Comparison of ENCODE assay signal across 10 mouse cellular contexts in the genomic region with DNA sequence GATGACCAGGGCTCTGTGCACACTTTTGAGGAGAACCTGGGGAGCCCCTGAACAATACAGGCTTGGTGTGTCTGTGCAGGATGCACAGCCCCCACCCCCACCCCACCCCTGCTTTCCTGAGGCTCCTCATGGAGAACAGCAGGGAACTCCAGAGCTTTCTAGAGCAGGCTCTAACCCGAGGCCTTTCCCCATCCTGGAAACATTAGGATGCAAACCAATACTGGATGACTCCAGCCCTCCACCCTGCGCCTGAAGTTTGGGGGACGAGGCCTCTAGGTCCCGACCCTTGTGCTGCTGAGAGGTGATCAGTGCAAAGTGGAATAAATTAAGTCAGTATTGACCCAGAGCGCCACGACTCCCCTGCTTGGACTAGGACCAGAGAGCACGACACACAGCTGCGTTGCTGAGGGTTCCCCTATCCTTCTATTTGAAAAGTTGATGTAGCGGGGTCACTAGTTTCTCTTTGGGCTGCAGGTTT. TPM values are rescaled to one million over a fixed set of nuclear protein-coding genes. Genes with fewer than 3 reads are reported as not detected.
DNase-seq lines count a peak whose midpoint lies in the region; ATAC-seq lines count a peak whose summit lies in the region.
"Had no signal": no experiment of that assay in that cellular context is flagged by ENCODE, and none has a peak within 500 bp of the region (broad histone marks: within the 10 kb centered on the region; RNA-seq: fewer than 3 reads in every experiment).

No protein-coding gene starts in this region.

- no peak overlapping the region for H3K27ac ChIP-seq in kidney, embryonic 14.5 days (ENCODE audit: low read depth, low read length)
- no peak overlapping the region for H3K27ac ChIP-seq in embryonic facial prominence, embryonic 10.5 days (replicated peaks)
- H3K27ac ChIP-seq in hindbrain, embryonic 16.5 days (ENCODE audit: low read depth, low read length): no peak overlapping the region
- H3K27ac ChIP-seq in midbrain, embryonic 13.5 days: no peak overlapping the region

- intact Hi-C loops in left cerebral cortex, postnatal 10 days (cut with DNase I): no loop called here

- ATAC-seq in kidney, embryonic 14.5 days (ENCODE audit: low FRiP score, low TSS enrichment): no peak
- no peak for ATAC-seq in hindbrain, embryonic 16.5 days
- no peak for ATAC-seq in midbrain, embryonic 13.5 days

- DNase-seq in kidney, postnatal 10 days: no peak
- no peak for DNase-seq in embryonic facial prominence, embryonic 10.5 days (ENCODE audit: low spot score)
- no peak for DNase-seq in thymus, adult 18-20 months
- DNase-seq in left cerebral cortex, postnatal 10 days (ENCODE audit: extremely low spot score in 1 of 2, low spot score in 2 of 2): no peak
- DNase-seq in right cerebral cortex, postnatal 14 days: no peak
- DNase-seq: lung, postnatal 14 days; right cerebral cortex, postnatal 4 days had no signal

- H3K27me3 ChIP-seq in kidney, embryonic 14.5 days (ENCODE audit: control insufficient read depth, insufficient read depth, low read length): peaks cover 100% of the 10 kb centered on the region
- peaks cover 100% of the 10 kb centered on the region for H3K27me3 ChIP-seq in embryonic facial prominence, embryonic 10.5 days (replicated peaks; ENCODE audit: low read depth, poor library complexity, severe bottlenecking)
- peaks cover 43% of the 10 kb centered on the region for H3K27me3 ChIP-seq in hindbrain, embryonic 16.5 days (replicated peaks; ENCODE audit: control insufficient read depth, insufficient read depth, low read length)
- peaks cover 100% of the 10 kb centered on the region for H3K27me3 ChIP-seq in midbrain, embryonic 13.5 days

- WGBS in kidney, embryonic 14.5 days: 10% methylated on average over 9 of the region's 9 CpGs
- WGBS in embryonic facial prominence, embryonic 10.5 days: 4% methylated on average over 9 of the region's 9 CpGs
- 6% methylated on average over 9 of the region's 9 CpGs for WGBS in hindbrain, embryonic 16.5 days
- 6% methylated on average over 9 of the region's 9 CpGs for WGBS in midbrain, embryonic 13.5 days

- no peak overlapping the region for H3K9ac ChIP-seq in kidney, embryonic 14.5 days (ENCODE audit: low read depth, low read length)
- H3K9ac ChIP-seq in hindbrain, embryonic 16.5 days (ENCODE audit: low read depth, low read length): no peak overlapping the region
- 0 out of 2 replicates have a peak overlapping the region, but pooled peaks have one; percentile 20 for H3K9ac ChIP-seq in midbrain, embryonic 13.5 days (replicated peaks)

- H3K36me3 ChIP-seq in kidney, embryonic 14.5 days (ENCODE audit: control insufficient read depth, insufficient read depth, low read length): no peaks in the 10 kb centered on the region
- H3K36me3 ChIP-seq in embryonic facial prominence, embryonic 10.5 days (replicated peaks): no peaks in the 10 kb centered on the region
- no peaks in the 10 kb centered on the region for H3K36me3 ChIP-seq in hindbrain, embryonic 16.5 days (ENCODE audit: control insufficient read depth, insufficient read depth, low read length)
- H3K36me3 ChIP-seq in midbrain, embryonic 13.5 days: no peaks in the 10 kb centered on the region

- H3K4me3 ChIP-seq in kidney, embryonic 14.5 days (ENCODE audit: low read length): peak overlapping the region; percentile 41
- peak overlapping the region; percentile 50 for H3K4me3 ChIP-seq in embryonic facial prominence, embryonic 10.5 days
- peak overlapping the region; percentile 15 for H3K4me3 ChIP-seq in hindbrain, embryonic 16.5 days (ENCODE audit: low read length)
- peak overlapping the region; percentile 44 for H3K4me3 ChIP-seq in midbrain, embryonic 13.5 days (replicated peaks)

- H3K4me2 ChIP-seq in kidney, embryonic 14.5 days (replicated peaks; ENCODE audit: low read depth, low read length): peak overlapping the region; percentile 74
- H3K4me2 ChIP-seq in hindbrain, embryonic 16.5 days (ENCODE audit: low read length): peak overlapping the region; percentile 46
- peak overlapping the region; percentile 33 for H3K4me2 ChIP-seq in midbrain, embryonic 13.5 days (replicated peaks)

- H3K9me3 ChIP-seq in kidney, embryonic 14.5 days (ENCODE audit: control insufficient read depth, low read length): no peaks in the 10 kb centered on the region
- no peaks in the 10 kb centered on the region for H3K9me3 ChIP-seq in embryonic facial prominence, embryonic 10.5 days
- H3K9me3 ChIP-seq in hindbrain, embryonic 16.5 days (ENCODE audit: control insufficient read depth, low read length): no peaks in the 10 kb centered on the region
- H3K9me3 ChIP-seq in midbrain, embryonic 13.5 days: no peaks in the 10 kb centered on the region

- H3K4me1 ChIP-seq in kidney, embryonic 14.5 days (ENCODE audit: control insufficient read depth, insufficient read depth, low read length): peaks cover 23% of the 10 kb centered on the region; the same call in 1 of the 2 replicates
- H3K4me1 ChIP-seq in embryonic facial prominence, embryonic 10.5 days: peaks cover 92% of the 10 kb centered on the region
- peaks cover 38% of the 10 kb centered on the region for H3K4me1 ChIP-seq in hindbrain, embryonic 16.5 days (ENCODE audit: control insufficient read depth, insufficient read depth, low read depth, low read length)
- peaks cover 78% of the 10 kb centered on the region for H3K4me1 ChIP-seq in midbrain, embryonic 13.5 days (replicated peaks)

RNA-seq across cellular contexts. Expression of a gene that starts 4.4 kb away (rescaled TPM):
- polyA plus RNA-seq in kidney, embryonic 14.5 days (2014; fragmentation: Nextera tagmentation; extraction: Ambion mirVana): 0.10 and 0.18 TPM in 2 replicates
- 8.7 and 11.1 TPM in 2 replicates for polyA plus RNA-seq in embryonic facial prominence, embryonic 10.5 days (2016; fragmentation: Nextera tagmentation; extraction: Ambion mirVana)
- polyA plus RNA-seq in hindbrain, embryonic 16.5 days (2015; fragmentation: Nextera tagmentation; extraction: Ambion mirVana): 33.0 and 35.8 TPM in 2 replicates
- 33.3 and 72.3 TPM in 2 replicates for polyA plus RNA-seq in midbrain, embryonic 13.5 days (2015; fragmentation: Nextera tagmentation; extraction: Ambion mirVana)
- total RNA-seq in left cerebral cortex, postnatal 10 days (2021): under 1 TPM; 0.20 to 0.64 TPM
